Mouse (Mus musculus) embryonic facial prominence, embryonic 12.5 days (tissue): Measurements from ENCODE around the gene Tbxa2r. TPM values are rescaled to one million over a fixed set of nuclear protein-coding genes. Genes with fewer than 3 reads are reported as not detected.
A peak's percentile ranks its signal among the peaks of the same experiment; 100 is the strongest.

Experiments
- ATAC-seq: fragments of 200-750 bp; cut with Nextera tagmentation; 2 replicates; pipeline ENCODE4 v1.8.0; 2017; ENCODE audit not compliant: insufficient number of reproducible peaks, insufficient read depth, low FRiP score, low TSS enrichment
- H3K27ac ChIP-seq: fragments of 300-500 bp; sonication (generic); 2 replicates; pipeline ENCODE4 v1.5.1; 2016; ENCODE audit warnings: mild to moderate bottlenecking
- H3K27me3 ChIP-seq: fragments of 300-500 bp; sonication (generic); 2 replicates; pipeline ENCODE4 v1.6.1; 2016; ENCODE audit warnings: mild to moderate bottlenecking, moderate library complexity
- H3K36me3 ChIP-seq: fragments of 300-500 bp; sonication (generic); 2 replicates; pipeline ENCODE4 v1.6.1; 2016; ENCODE audit warnings: mild to moderate bottlenecking
- H3K4me1 ChIP-seq: fragments of 300-500 bp; sonication (generic); 2 replicates; pipeline ENCODE4 v1.6.1; 2016
- H3K4me2 ChIP-seq: fragments of 300-500 bp; sonication (generic); replicated peaks from 2 replicates; pipeline ENCODE4 v1.6.1; 2016; ENCODE audit warnings: mild to moderate bottlenecking, moderate library complexity
- H3K4me3 ChIP-seq: fragments of 300-500 bp; sonication (generic); 2 replicates; pipeline ENCODE4 v1.5.1; 2016; ENCODE audit warnings: mild to moderate bottlenecking
- H3K9ac ChIP-seq: fragments of 300-500 bp; sonication (generic); 2 replicates; pipeline ENCODE4 v1.6.1; 2016; ENCODE audit warnings: mild to moderate bottlenecking, moderate library complexity
- H3K9me3 ChIP-seq: fragments of 300-500 bp; sonication (generic); 2 replicates; pipeline ENCODE4 v1.6.1; 2016; ENCODE audit warnings: mild to moderate bottlenecking, moderate library complexity
- WGBS: fragments of 180-500 bp; shearing (Covaris S2); methylation state at CpG from one replicate; pipeline ENCODE4 v1.1.7; 2016; 5-methylcytosine and 5-hydroxymethylcytosine counted together
- polyA plus RNA-seq: library from polyadenylated mRNA; unstranded; fragments of >200 nt; fragmentation: Nextera tagmentation; extraction: Ambion mirVana; gene quantifications from 2 replicates; pipeline ENCODE4 v1.2.1, GENCODE M21; 2016

Tbxa2r gene
- polyA plus RNA-seq, 1 experiment from 2014 or later = 3.1 TPM

DNA sequence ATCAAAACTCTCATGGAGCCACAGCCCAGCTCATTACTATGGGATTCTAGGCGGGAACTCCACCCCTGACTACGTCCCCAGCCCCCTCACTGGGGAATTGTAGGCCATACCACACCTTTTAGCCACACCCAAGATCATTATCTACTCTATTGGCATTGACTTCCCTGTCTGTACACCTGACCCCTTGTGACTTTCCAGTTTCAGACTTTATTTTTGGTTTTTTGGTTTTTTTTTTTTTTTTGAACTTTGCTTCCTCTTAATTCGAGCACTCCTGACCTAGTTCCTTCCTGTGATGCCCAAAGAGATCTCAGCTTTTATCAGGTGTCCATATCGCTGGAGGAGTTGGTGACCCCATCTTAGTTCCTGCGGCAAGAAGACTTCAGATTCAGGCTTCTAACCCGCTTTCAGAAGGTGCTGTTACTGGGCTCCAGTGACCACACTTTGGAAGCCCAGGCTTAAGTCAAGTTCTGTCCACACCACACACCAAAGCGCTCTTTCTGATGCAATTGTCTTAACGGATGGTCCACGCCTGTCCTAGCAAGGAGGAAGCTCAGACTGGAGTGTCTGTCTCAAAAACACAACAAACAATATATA is 36.9 kb upstream of the Tbxa2r start, which contains the start of gene Tjp3:
Gene Tjp3 (minus strand): TSS at position 71 of the 594 bp plus-strand sequence.
- Histone ChIP-seq H3K4me1 (peaks cover 27% of the 10 kb centered on the region), H3K4me3 (peak within 1 kb of the TSS; percentile 67), H3K36me3 (no peaks in the 10 kb centered on the region), H3K9ac (no peak within 1 kb of the TSS), H3K27me3 (peaks cover 23% of the 10 kb centered on the region), H3K27ac (no peak within 1 kb of the TSS; the same call in 1 of the 2 replicates), H3K4me2 (peak within 1 kb of the TSS; percentile 98), H3K9me3 (no peaks in the 10 kb centered on the region)
- ATAC-seq = no peak
- 75% methylated on average over 9 of the region's 9 CpGs for WGBS

DNA sequence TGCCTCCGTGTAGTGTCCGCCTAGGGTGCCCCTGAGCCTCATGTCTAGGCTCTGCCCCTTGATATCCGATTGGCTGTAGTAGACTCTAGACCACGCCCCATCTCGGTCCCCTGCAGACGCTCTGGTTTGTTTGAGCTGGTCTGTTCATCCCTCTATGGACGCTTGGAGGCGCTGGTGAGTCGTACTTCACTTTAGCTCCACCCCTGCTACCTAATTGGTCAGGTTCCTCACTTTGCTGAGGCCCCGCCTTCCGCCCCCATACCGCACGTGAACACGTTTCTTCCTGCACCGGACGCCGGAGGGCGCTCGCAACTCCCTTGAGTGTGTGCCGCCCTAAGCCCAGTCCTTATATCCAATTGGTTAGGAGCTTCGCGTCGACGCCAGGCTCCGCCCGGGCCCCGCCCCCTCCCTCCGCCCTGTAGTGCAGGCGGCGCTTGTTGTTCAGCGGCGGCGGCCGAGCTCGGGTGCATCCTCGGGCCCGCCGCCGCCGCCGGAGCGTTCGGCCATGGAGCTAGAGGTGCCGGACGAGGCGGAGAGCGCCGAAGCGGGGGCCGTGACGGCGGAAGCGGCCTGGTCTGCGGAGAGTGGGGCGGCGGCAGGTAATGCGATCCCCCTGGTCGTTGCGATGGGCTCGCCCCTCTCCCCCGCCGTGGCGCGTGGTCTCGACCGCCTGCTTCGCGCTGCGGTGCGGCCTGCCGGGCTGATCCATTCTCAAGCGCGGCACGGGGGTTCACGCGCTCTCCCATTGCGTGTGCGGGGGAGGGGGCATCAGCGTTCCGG is 35.8 kb upstream of the Tbxa2r start, which contains the start of gene Pip5k1c:
Gene Pip5k1c (plus strand): TSS at position 410 of the 780 bp plus-strand sequence.
- ATAC-seq = peak; percentile 89
- peaks cover 23% of the 10 kb centered on the region for H3K27me3 ChIP-seq
- peak within 1 kb of the TSS; percentile 98 for H3K4me2 ChIP-seq
- H3K4me1 ChIP-seq = peaks cover 32% of the 10 kb centered on the region
- under 1% methylated on average over 80 of the region's 80 CpGs for WGBS
- H3K27ac ChIP-seq = peak within 1 kb of the TSS; percentile 64
- H3K4me3 ChIP-seq = peak within 1 kb of the TSS; percentile 67
- H3K36me3 ChIP-seq = no peaks in the 10 kb centered on the region
- no peaks in the 10 kb centered on the region for H3K9me3 ChIP-seq
- H3K9ac ChIP-seq = peak within 1 kb of the TSS; percentile 78

DNA sequence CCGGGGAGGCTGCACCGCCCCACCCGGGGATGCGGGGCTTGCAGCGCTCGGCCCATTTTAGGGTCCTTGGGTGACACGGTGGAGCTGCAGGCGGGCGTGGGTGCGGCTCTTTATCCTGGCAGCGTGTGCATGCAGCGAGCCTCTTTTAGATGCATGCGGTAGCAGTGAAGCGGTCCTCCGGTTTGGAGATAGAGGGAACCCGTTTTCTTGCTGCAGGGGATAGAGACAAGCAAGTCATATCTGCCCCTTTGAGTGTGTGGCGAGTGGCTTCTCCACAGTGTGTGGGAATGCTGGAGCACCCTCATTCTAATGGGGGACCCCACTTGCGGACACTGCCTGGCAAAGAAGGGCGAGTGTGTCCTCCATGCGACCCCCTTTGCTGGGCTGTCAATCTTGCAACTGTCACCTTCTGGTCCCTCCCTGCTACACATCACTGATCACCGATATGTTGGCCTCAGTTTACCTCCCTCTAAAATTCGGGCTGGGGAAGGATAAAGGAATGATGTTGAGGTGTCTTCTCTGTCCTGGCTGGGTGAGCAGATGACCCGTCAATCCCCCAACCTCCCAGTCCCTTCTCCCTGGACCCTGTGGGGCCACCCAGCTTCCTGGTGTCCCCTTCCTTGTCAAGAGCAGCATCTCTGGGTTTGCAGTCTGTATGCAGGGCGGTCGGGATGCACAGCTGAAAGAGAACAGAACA is 35.0 kb upstream of the Tbxa2r start:
- Histone ChIP-seq H3K9ac (peak overlapping the region; percentile 78), H3K9me3 (no peaks in the 10 kb centered on the region), H3K36me3 (no peaks in the 10 kb centered on the region), H3K27me3 (peaks cover 23% of the 10 kb centered on the region), H3K4me1 (peaks cover 32% of the 10 kb centered on the region), H3K4me2 (peak overlapping the region; percentile 98), H3K4me3 (peak overlapping the region; percentile 67), H3K27ac (peak overlapping the region; percentile 64)
- 3% methylated on average over 25 of the region's 25 CpGs for WGBS
- ATAC-seq = no peak; the same call in 1 of the 2 replicates

DNA sequence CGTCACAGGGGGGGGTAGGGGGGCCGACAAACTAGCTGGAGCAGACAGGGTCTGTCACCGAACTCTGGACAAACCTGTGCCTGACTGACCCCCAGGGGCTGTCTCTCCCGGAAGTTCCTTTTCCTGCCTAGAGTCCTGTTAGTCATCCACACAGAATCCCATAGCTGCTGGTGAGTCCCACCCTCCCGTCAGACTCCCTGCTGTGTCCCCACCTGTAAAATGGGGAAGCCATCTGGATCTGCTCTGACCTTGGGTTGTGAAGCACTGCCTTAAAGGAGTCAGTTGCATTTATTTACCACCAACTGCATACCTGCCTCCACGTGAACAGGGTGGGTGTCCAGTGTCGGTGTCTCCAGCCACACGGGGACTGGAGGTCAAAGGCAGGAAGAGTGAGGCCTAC is 34.1 kb upstream of the Tbxa2r start:
- no peak overlapping the region for H3K27ac ChIP-seq
- peak overlapping the region; percentile 67 for H3K4me3 ChIP-seq
- no peaks in the 10 kb centered on the region for H3K9me3 ChIP-seq
- H3K36me3 ChIP-seq = no peaks in the 10 kb centered on the region
- peak overlapping the region; percentile 78 for H3K9ac ChIP-seq
- 48% methylated on average over 8 of the region's 8 CpGs for WGBS
- no peak for ATAC-seq
- H3K4me1 ChIP-seq = peaks cover 38% of the 10 kb centered on the region
- peak overlapping the region; percentile 98 for H3K4me2 ChIP-seq
- H3K27me3 ChIP-seq = peaks cover 23% of the 10 kb centered on the region

DNA sequence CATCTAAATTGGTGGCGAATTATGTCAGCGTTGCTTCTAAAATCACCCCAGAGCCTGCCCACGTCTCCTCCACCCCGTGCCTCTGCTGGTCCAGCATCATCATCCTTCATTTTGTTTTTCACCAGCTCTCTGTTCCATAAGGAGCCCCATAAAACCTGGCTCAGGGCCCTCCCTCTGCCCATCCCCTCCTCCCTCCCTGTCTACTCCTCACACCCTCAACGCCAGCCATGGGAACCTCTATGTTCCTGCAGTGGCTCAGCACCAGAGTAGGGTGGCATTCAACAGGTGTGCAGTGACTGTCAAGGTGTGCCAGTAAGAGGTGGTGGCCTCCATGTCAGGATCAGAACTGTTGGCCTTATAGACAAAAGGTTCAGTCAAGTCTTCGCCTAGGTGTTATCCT is 33.3 kb upstream of the Tbxa2r start:
- Histone ChIP-seq H3K4me3 (no peak overlapping the region), H3K9me3 (no peaks in the 10 kb centered on the region), H3K27ac (no peak overlapping the region), H3K4me2 (no peak overlapping the region), H3K27me3 (peaks cover 18% of the 10 kb centered on the region), H3K4me1 (peaks cover 38% of the 10 kb centered on the region), H3K9ac (peak overlapping the region; percentile 78; the same call in 1 of the 2 replicates), H3K36me3 (no peaks in the 10 kb centered on the region)
- 94% methylated on average over 6 of the region's 6 CpGs for whole genome bisulfite sequencing
- ATAC-seq = no peak

DNA sequence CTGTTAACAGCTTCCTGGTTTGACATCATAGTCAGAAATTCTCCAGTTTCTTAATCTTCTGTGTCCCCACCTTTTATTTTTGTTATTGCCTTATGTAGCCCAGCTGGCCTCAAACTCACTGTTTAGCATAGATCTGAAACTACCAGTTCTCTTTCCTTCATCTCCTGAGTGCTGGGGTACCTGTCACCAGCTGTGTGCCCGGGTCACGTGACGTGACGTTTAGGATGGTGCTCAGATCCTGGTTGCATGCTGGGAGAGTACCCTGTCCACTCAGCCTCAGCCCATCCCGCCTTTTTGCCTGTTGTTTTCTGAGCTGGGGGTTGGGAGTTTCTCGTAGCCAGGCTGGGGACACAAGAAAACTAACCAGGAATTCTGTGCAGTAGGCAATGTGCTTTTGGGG is 31.3 kb upstream of the Tbxa2r start:
- peaks cover 30% of the 10 kb centered on the region for H3K4me1 ChIP-seq
- WGBS = 73% methylated on average over 6 of the region's 6 CpGs

DNA sequence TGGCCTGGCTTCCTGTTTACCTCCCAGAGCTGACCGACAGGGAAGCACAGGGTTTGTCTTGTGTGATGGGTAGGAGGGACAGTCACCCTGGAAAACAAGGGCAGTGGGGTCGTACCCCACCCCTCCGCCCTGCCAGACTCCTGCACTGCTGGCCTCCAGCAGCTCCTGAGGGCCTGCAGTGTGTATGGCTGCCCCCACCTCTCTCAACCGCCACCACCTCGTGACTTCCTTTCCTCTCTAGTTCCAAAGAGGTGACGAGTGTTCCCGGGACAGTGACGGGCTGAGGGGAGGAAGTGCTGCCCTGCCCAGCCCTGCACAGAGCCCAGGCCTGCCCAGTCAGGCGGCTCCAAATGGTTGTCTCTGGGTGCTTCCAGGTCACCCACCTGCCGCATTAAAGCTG is 30.7 kb upstream of the Tbxa2r start:
- WGBS = 40% methylated on average over 10 of the region's 10 CpGs
- no peak for ATAC-seq
- H3K36me3 ChIP-seq = 0 out of 2 replicates have a peak, but pooled peaks cover 6% of the 10 kb centered on the region
- H3K9ac ChIP-seq = no peak overlapping the region
- no peak overlapping the region for H3K4me2 ChIP-seq
- peaks cover 30% of the 10 kb centered on the region for H3K4me1 ChIP-seq
- H3K27me3 ChIP-seq = no peaks in the 10 kb centered on the region
- H3K27ac ChIP-seq = no peak overlapping the region
- no peaks in the 10 kb centered on the region for H3K9me3 ChIP-seq
- H3K4me3 ChIP-seq = no peak overlapping the region

More for the DNA sequence above, 31.3 kb upstream of the Tbxa2r start:
- Histone ChIP-seq H3K4me2 (no peak overlapping the region), H3K4me3 (no peak overlapping the region), H3K27me3 (no peaks in the 10 kb centered on the region), H3K9ac (no peak overlapping the region), H3K36me3 (0 out of 2 replicates have a peak, but pooled peaks cover 6% of the 10 kb centered on the region), H3K9me3 (no peaks in the 10 kb centered on the region), H3K27ac (no peak overlapping the region)
- ATAC-seq = no peak

DNA sequence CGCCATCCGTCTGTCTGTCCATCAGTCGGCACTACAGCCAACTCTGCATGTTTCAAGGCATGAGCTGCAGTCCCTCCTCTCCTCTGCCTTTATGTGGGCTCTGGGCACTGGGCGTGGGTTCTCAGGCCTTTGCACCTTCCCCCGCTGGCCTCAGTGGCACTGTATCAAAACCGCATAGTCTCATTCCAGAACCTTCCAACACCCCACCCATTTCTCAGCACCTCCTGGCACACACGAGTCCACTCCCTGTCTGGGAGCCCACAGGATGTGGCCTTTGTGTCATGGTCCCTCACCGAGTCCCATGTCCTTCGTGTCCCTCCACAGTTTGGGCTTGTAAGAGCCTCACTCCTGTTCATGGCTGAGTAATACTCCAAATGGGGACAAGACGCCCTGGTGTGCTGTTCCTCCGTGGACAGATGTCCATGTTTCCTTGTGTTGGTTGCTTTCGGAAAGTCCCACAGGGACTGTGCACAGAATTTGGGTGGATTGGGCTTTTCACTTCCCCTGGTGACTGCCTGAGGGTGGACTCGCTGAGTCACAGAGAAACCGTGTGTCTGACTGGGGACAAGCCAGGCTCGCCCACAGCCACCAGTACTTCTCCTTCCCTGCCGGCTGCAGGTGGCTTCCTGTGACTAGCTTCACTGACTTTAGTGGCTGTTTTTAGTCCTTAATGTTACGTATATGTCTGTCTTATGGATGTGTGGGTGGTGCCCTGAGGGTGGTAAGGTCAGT is 30.0 kb upstream of the Tbxa2r start:
- 90% methylated on average over 17 of the region's 17 CpGs for WGBS
- H3K9me3 ChIP-seq = no peaks in the 10 kb centered on the region
- no peak overlapping the region for H3K4me3 ChIP-seq
- peaks cover 36% of the 10 kb centered on the region for H3K4me1 ChIP-seq
- ATAC-seq = no peak
- no peak overlapping the region for H3K9ac ChIP-seq
- no peak overlapping the region for H3K27ac ChIP-seq
- 0 out of 2 replicates have a peak, but pooled peaks cover 6% of the 10 kb centered on the region for H3K36me3 ChIP-seq
- H3K27me3 ChIP-seq = no peaks in the 10 kb centered on the region
- H3K4me2 ChIP-seq = no peak overlapping the region

DNA sequence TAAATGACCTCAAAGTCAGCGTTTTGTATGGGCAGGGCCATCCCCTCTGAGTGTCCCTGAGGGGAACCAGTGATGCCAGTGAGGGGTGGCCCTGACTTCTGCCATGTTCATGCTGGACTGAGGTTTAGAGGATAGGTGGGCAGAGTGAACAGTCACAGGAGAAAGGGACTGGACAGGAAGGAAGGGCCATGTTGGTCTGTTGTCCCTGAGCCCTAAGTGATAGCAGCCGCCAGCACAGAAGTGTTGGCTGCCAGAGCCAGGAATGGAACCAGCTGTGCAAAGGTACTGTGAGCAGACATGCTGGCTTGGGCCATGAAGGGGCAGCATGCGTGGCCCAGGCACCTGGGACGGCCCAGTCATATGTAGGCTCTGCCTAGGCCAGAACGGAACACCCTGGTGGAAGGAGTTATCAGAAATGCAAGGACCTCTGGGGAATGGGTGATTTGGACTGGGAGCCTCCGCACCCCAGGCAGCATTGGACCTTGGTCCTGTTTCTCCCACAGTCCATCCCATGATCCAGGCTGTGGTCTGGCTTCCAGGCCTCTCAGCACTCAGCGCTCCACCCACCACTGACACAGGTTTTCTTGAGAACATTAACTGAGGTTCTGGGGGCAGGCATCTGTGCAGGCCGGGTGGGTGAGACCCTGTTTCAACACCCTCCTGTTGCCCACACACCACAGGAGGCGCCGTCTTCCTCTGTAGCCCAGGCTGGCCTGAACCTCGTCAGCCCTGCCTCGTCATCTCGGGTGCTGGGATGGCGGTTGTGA is 28.8 kb upstream of the Tbxa2r start:
- Histone ChIP-seq H3K4me1 (peaks cover 29% of the 10 kb centered on the region), H3K36me3 (0 out of 2 replicates have a peak, but pooled peaks cover 6% of the 10 kb centered on the region)
- ATAC-seq = no peak

DNA sequence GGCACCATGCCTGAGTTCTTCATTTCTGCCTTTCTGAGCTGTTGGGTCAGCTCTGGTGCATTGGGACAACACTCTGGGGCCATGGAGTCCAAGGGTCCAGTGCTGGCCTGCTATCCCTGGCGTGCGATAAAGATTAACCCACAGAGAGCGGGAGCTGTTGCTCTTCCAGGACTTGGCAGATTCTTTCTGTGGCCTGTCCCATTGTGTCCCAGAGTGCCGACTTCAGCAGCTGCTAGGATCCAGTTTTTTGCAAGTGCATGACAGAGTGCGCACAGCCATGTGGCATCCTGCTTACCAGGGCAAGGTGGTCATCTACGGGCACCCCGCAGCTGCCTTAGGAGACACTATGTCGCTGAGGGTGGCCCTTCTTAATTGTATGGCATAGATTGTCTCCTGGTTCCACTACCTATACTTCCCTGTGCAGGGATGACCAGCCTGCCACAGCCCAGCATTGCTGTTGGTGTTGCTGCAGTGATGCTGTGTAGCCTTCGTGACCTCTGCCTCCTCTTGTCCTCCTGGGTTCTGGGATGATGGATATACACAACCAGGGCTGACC is 28.1 kb upstream of the Tbxa2r start:
- 83% methylated on average over 9 of the region's 9 CpGs for WGBS
- no peaks in the 10 kb centered on the region for H3K9me3 ChIP-seq
- no peaks in the 10 kb centered on the region for H3K27me3 ChIP-seq
- no peak overlapping the region for H3K4me2 ChIP-seq
- no peak for ATAC-seq
- peaks cover 23% of the 10 kb centered on the region; the same call in 1 of the 2 replicates for H3K4me1 ChIP-seq
- H3K4me3 ChIP-seq = no peak overlapping the region
- 0 out of 2 replicates have a peak overlapping the region, but pooled peaks have one; percentile 1 for H3K9ac ChIP-seq
- H3K27ac ChIP-seq = no peak overlapping the region
- 0 out of 2 replicates have a peak, but pooled peaks cover 8% of the 10 kb centered on the region for H3K36me3 ChIP-seq

More for the DNA sequence above, 28.8 kb upstream of the Tbxa2r start:
- Histone ChIP-seq H3K4me2 (no peak overlapping the region), H3K27me3 (no peaks in the 10 kb centered on the region), H3K4me3 (no peak overlapping the region), H3K27ac (no peak overlapping the region), H3K9me3 (no peaks in the 10 kb centered on the region), H3K9ac (0 out of 2 replicates have a peak overlapping the region, but pooled peaks have one; percentile 1)
- WGBS = 91% methylated on average over 14 of the region's 14 CpGs
